Mouse (Mus musculus) forebrain, embryonic 16.5 days (tissue): ENCODE measurements around the gene Psmb7. TPM values are rescaled to one million over a fixed set of nuclear protein-coding genes. Genes with fewer than 3 reads are reported as not detected.

Experiments
- ATAC-seq: fragments of 200-750 bp; cut with Nextera tagmentation; 2 replicates; pipeline ENCODE4 v1.8.0; 2017; ENCODE audit warnings: mild to moderate bottlenecking, moderate library complexity
- H3K27ac ChIP-seq: fragments of 300-500 bp; sonication (generic); 2 replicates; pipeline ENCODE4 v1.5.1; 2014; ENCODE audit warnings: low read length, control low read depth
- H3K27me3 ChIP-seq: fragments of 300-500 bp; sonication (generic); replicated peaks from 2 replicates; pipeline ENCODE4 v1.6.1; 2014; ENCODE audit warnings: low read length; ENCODE audit not compliant: control insufficient read depth, insufficient read depth
- H3K36me3 ChIP-seq: fragments of 300-500 bp; sonication (generic); 2 replicates; pipeline ENCODE4 v1.6.1; 2014; ENCODE audit not compliant: control insufficient read depth, insufficient read depth
- H3K4me1 ChIP-seq: fragments of 300-500 bp; sonication (generic); replicated peaks from 2 replicates; pipeline ENCODE4 v1.6.1; 2014; ENCODE audit warnings: low read length; ENCODE audit not compliant: control insufficient read depth, insufficient read depth
- H3K4me2 ChIP-seq: fragments of 300-500 bp; sonication (generic); 2 replicates; pipeline ENCODE4 v1.6.1; 2014; ENCODE audit warnings: mild to moderate bottlenecking, low read length, control low read depth
- H3K4me3 ChIP-seq: fragments of 300-500 bp; sonication (generic); replicated peaks from 2 replicates; pipeline ENCODE4 v1.5.1; 2014; ENCODE audit warnings: mild to moderate bottlenecking, low read length, control low read depth
- H3K9ac ChIP-seq: fragments of 300-500 bp; sonication (generic); replicated peaks from 2 replicates; pipeline ENCODE4 v1.6.1; 2014; ENCODE audit warnings: low read depth, low read length, control low read depth
- H3K9me3 ChIP-seq: fragments of 300-500 bp; sonication (generic); 2 replicates; pipeline ENCODE4 v1.6.1; 2016; ENCODE audit warnings: low read length; ENCODE audit not compliant: control insufficient read depth
- WGBS: fragments of 180-500 bp; shearing (Covaris S2); extraction: QIAGEN DNeasy Blood & Tissue Kit; methylation state at CpG from one replicate; pipeline ENCODE4 v1.1.7; 2014; 5-methylcytosine and 5-hydroxymethylcytosine counted together
- polyA plus RNA-seq: library from polyadenylated mRNA; unstranded; fragments of >200 nt; fragmentation: Nextera tagmentation; extraction: Ambion mirVana; gene quantifications from 2 replicates; pipeline ENCODE4 v1.2.1, GENCODE M21; 2015

Psmb7 gene
- polyA plus RNA-seq, 1 experiment from 2014 or later: 289 TPM

GRCm38 (mm10) chr2:38610161-38610560, 33.7 kb downstream of the Psmb7 start:
- 85% methylated on average over 2 of the region's 2 CpGs for WGBS

DNA sequence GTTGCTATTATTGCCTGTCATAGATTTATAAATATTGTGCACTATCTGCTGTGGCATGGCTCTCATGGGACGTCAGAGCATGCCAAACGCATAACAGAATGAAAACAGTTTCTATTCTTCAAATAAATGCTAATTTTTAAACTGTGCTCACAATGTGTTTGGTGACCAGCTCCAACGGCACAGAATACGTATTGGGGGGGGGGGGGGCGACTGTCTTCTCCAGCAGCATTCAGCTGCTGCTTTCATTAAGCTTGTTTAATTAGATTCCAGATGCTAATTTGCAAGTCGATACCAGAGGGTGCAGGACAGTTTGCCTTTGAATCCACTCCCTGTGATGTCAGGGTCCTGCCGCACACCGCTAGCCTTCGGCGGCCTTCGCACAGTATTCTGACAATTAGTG, 34.6 kb downstream of the Psmb7 start:
- Histone ChIP-seq H3K27me3 (no peaks in the 10 kb centered on the region), H3K4me1 (peaks cover 18% of the 10 kb centered on the region), H3K9me3 (no peaks in the 10 kb centered on the region), H3K4me3 (no peak overlapping the region), H3K9ac (no peak overlapping the region), H3K4me2 (no peak overlapping the region), H3K27ac (0 out of 2 replicates have a peak overlapping the region, but pooled peaks have one; percentile 2), H3K36me3 (no peaks in the 10 kb centered on the region)
- peak; percentile 67 for ATAC-seq
- WGBS: 8% methylated on average over 11 of the region's 11 CpGs

More at GRCm38 (mm10) chr2:38610161-38610560, 33.7 kb downstream of the Psmb7 start:
- Histone ChIP-seq H3K4me3 (no peak overlapping the region), H3K4me2 (no peak overlapping the region), H3K4me1 (peaks cover 26% of the 10 kb centered on the region), H3K36me3 (no peaks in the 10 kb centered on the region), H3K9ac (no peak overlapping the region), H3K27ac (no peak overlapping the region), H3K9me3 (no peaks in the 10 kb centered on the region), H3K27me3 (no peaks in the 10 kb centered on the region)
- no peak for ATAC-seq

DNA sequence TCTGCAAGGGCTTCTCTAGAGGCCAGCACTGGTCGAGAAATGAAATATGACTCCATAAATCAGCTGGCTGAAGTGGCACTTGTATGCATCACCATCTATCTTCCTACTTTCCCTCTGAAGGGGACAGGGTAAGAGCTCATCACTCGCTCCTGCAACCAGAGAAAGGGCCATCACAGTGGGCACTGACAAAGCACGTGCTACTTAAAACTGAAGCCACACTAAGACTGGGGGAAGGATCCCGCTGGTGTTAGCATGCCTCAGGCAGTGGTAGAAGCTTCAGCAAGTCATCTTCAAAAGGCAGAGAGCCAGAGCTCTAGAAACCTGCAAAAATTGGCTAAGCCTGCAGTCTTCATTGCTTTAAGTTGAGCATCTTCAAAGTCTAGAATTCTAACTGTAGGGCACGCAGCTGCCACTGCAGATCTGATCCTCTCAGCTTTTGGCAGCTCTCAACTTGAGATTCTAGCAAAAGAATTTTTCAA, 35.0 kb downstream of the Psmb7 start:
- Histone ChIP-seq H3K27ac (0 out of 2 replicates have a peak overlapping the region, but pooled peaks have one; percentile 2), H3K4me1 (peaks cover 17% of the 10 kb centered on the region), H3K4me3 (no peak overlapping the region), H3K4me2 (no peak overlapping the region), H3K27me3 (no peaks in the 10 kb centered on the region), H3K9ac (no peak overlapping the region), H3K9me3 (no peaks in the 10 kb centered on the region), H3K36me3 (no peaks in the 10 kb centered on the region)
- ATAC-seq: peak; percentile 59
- WGBS: 37% methylated on average over 5 of the region's 5 CpGs

- 86% methylated on average over 1 of the region's 1 CpGs for WGBS
- Histone ChIP-seq H3K4me3 (no peak overlapping the region), H3K4me2 (no peak overlapping the region), H3K4me1 (peaks cover 15% of the 10 kb centered on the region), H3K27me3 (no peaks in the 10 kb centered on the region), H3K9me3 (no peaks in the 10 kb centered on the region), H3K9ac (no peak overlapping the region), H3K36me3 (no peaks in the 10 kb centered on the region), H3K27ac (no peak overlapping the region)
- no peak for ATAC-seq
These were observed 36.2 kb downstream of the Psmb7 start for GRCm38 (mm10) chr2:38607716-38608115.

- H3K4me2 ChIP-seq: no peak overlapping the region
These were observed 43.0 kb downstream of the Psmb7 start for GRCm38 (mm10) chr2:38600842-38601241.

DNA sequence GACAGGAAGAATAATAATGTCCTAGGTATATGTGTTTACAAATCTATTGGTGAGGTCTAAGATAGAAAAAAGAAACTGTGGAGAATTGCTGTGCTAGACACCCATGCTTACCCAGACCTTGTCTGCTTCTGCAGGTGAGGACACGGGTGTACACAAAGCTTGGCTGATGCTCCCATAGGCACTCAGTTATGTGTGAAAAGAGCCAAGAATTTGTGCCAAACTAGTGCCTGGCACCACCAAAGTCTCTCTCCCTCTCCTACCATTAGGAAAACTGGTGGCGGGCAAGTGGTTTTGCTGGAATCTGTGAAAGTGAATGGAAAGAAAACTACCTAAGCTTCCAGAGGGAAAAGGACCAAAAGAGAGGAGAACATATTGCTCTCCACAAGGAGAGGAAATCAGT, 45.5 kb downstream of the Psmb7 start:
- Histone ChIP-seq H3K27me3 (no peaks in the 10 kb centered on the region), H3K9me3 (no peaks in the 10 kb centered on the region), H3K4me3 (no peak overlapping the region), H3K27ac (no peak overlapping the region), H3K9ac (no peak overlapping the region), H3K4me2 (no peak overlapping the region), H3K4me1 (0 out of 2 replicates have a peak, but pooled peaks cover 2% of the 10 kb centered on the region), H3K36me3 (no peaks in the 10 kb centered on the region)
- ATAC-seq: no peak
- WGBS: 71% methylated on average over 2 of the region's 2 CpGs

More at GRCm38 (mm10) chr2:38600842-38601241, 43.0 kb downstream of the Psmb7 start:
- H3K9me3 ChIP-seq: no peaks in the 10 kb centered on the region
- H3K27me3 ChIP-seq: no peaks in the 10 kb centered on the region
- no peak overlapping the region for H3K4me3 ChIP-seq
- H3K9ac ChIP-seq: no peak overlapping the region
- H3K27ac ChIP-seq: no peak overlapping the region
- H3K4me1 ChIP-seq: 0 out of 2 replicates have a peak, but pooled peaks cover 2% of the 10 kb centered on the region
- no peak for ATAC-seq
- H3K36me3 ChIP-seq: no peaks in the 10 kb centered on the region

- WGBS: 100% methylated on average over 1 of the region's 1 CpGs
- H3K4me3 ChIP-seq: no peak overlapping the region
- ATAC-seq: no peak
- H3K4me2 ChIP-seq: no peak overlapping the region
- H3K9me3 ChIP-seq: no peaks in the 10 kb centered on the region
- no peak overlapping the region for H3K9ac ChIP-seq
- no peaks in the 10 kb centered on the region for H3K27me3 ChIP-seq
- peaks cover 5% of the 10 kb centered on the region; the same call in 1 of the 2 replicates for H3K4me1 ChIP-seq
- H3K36me3 ChIP-seq: no peaks in the 10 kb centered on the region
- no peak overlapping the region for H3K27ac ChIP-seq
These were observed 46.0 kb downstream of the Psmb7 start for GRCm38 (mm10) chr2:38597896-38598295.

- Histone ChIP-seq H3K4me1 (peaks cover 11% of the 10 kb centered on the region), H3K27me3 (no peaks in the 10 kb centered on the region), H3K36me3 (no peaks in the 10 kb centered on the region; the same call in 1 of the 2 replicates), H3K9me3 (no peaks in the 10 kb centered on the region), H3K27ac (no peak overlapping the region), H3K4me3 (no peak overlapping the region), H3K4me2 (no peak overlapping the region), H3K9ac (no peak overlapping the region)
- 57% methylated on average over 7 of the region's 7 CpGs for WGBS
- ATAC-seq: no peak
These were observed 49.0 kb downstream of the Psmb7 start for GRCm38 (mm10) chr2:38594874-38595273.

DNA sequence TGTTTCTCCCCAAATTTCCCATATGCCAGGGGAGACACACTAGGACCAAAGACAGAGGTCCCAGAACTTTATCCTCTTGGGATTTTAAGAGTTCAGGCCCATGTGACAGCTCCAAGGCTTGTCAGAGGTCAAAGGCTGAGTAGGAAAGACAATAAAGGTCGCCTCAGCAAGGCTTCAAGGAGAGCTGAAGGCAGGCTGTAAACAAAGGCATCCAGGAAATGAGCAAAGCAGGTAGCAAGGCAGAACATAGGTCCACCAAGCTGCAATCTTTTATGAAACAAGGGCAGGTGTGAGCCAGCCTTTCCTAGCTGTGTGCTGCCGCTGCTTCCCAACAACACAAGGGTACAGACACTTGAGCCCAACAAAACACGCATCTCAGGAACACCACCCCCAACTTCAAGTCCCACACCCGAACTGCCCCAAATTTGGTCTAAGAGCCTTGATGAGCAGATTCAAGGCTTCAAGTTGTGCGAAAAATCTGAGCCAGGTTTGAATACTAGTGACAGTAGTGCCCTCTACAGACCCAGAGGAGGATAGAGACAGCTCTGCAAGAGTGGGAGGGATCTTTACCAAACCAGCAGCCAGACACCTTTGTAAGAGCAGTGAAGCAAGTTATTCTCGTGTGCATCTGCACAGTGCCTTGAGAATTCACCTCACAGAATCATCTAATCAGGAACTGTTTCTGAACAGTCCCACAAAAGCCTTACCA, 52.0 kb downstream of the Psmb7 start:
- WGBS: 35% methylated on average over 6 of the region's 6 CpGs
- H3K36me3 ChIP-seq: peaks cover 3% of the 10 kb centered on the region; the same call in 1 of the 2 replicates
- H3K4me1 ChIP-seq: peaks cover 11% of the 10 kb centered on the region
- no peak overlapping the region for H3K4me2 ChIP-seq
- H3K9ac ChIP-seq: no peak overlapping the region
- H3K9me3 ChIP-seq: no peaks in the 10 kb centered on the region
- peak; percentile 72 for ATAC-seq
- no peaks in the 10 kb centered on the region for H3K27me3 ChIP-seq
- H3K27ac ChIP-seq: 0 out of 2 replicates have a peak overlapping the region, but pooled peaks have one; percentile 34
- H3K4me3 ChIP-seq: no peak overlapping the region
